Mouse (Mus musculus) liver (tissue): ENCODE results near the gene Zdhhc23.

Experiments
- DNase-seq: peaks from one replicate; pipeline ENCODE4 v3.0.0-alpha.2; 2020; ENCODE audit warnings: mixed read lengths

Zdhhc23 gene

DNA sequence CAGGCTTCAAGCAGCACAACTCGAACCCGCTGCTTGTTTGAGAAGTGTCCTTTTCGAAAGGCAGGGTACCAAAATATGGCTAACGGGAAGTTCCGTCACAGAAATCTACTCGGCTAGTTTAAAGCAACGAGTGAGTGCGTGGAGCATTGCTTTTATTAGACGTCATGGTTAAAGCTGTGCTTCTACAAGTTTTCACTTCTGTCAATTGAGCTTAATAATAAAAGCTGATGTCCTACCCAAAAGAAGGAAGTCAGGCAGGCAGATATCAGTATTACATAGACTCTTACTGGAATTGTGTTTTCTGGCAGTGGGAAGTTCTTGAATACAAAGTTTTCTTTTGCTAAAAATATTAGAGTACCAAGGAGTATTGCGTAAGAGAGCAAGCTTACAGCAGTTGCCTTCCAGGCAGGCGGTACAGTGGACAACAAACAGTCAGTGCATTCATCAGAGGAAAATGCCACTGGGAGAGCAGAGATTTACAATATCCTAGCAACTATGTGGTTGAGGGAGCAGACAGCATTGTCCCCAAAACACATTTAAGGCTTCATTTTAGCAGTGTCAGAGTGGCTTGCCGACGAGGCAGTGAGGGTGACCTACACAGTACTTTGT, 13.7 kb downstream of the Zdhhc23 start:
- no peak for DNase-seq

DNA sequence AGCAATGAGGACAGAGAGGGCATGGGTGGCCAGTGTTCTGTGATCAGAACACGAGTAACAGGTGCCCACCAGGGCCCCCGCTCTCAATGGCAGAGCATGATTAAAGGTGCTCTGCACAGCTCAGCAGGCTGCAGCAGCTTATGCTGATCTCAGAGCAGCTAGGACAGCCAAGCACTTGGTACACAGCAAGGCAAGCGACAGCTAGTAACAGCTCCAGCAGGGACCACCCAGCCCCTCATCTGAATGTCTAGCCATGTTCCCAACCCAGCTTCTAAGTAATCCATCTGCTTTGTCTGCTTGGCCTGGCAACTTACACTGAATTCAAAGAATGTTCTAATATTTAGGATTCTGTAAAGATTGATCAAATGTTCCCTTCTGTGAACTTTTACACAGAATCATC, 15.8 kb downstream of the Zdhhc23 start:
- no peak for DNase-seq

DNA sequence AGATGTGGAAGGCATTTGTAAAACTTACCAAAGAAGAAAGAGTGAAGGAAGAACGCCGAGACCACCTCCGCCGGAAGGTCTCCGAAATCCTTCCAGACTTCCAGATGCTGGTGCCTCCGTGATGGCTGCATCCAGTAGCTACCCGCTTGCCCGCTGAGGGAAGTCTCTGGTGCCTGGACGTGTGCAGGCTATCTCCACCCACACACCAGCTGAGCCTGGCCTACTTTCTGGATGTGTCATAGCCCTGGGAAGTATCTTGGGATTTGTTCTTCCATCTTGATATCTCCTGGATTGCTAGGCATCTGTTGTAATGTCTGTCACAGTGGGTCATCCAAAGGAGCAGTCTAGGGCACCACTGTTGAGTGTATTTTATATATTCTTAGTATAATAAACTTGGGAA, 16.3 kb downstream of the Zdhhc23 start:
- DNase-seq = no peak

DNA sequence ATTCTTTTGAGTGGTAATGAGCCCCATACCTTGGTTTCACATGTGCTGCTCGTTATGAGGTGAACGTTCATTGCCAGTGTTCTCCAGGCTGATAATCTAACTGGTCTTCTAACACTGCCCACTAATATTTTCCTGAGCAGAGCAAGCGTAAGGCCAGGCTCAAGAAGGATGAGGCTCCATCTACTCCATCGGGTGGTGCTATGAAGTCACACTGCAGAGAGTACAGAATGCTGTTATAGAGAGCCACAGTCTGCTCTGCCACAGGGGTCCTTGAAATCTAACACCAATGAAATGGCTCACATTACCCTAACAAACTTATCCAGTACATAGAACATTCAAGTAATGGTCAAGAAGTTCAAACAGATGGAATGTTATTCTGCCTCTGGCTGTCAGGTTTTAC, 21.6 kb downstream of the Zdhhc23 start:
- DNase-seq = no peak

DNA sequence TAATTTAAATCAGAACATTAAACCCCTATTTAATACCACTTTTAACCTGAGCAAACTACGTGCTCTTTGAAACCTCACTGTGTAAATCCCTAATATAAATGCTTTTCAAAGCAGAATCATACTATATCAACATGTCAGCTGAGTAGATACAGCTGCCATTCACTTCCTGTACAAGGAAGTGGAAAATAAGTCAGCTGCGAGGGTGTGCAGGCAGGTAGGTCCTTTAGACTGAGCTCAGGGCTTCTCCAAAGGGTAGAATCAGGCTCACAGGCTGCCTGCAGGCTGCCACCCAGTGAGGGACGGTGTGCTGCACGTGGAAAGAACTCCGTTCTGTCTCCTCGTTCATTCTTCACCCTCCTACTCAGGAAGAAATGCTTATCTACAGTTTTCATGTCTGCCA, 24.7 kb downstream of the Zdhhc23 start:
- DNase-seq = no peak

DNA sequence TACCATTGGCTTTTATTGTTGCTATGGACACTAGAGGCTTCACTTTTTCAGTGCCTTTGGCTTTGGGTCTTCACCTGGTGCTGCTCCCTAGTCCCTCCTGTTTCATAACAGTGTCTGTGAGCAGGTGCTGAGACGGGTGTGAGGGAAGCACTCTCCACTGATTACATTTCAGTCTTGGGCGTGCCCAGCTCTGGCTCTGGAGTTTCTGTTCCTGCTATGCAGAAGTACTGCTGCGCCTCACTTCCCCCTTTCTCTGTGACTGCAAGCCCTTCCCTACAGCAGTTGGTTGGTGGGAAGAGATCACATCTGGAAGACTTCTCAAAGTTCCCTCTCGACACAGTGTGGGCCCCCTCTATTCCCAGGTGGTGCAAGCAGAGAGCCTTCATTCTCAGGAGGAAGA, 28.0 kb downstream of the Zdhhc23 start:
- no peak for DNase-seq

DNA sequence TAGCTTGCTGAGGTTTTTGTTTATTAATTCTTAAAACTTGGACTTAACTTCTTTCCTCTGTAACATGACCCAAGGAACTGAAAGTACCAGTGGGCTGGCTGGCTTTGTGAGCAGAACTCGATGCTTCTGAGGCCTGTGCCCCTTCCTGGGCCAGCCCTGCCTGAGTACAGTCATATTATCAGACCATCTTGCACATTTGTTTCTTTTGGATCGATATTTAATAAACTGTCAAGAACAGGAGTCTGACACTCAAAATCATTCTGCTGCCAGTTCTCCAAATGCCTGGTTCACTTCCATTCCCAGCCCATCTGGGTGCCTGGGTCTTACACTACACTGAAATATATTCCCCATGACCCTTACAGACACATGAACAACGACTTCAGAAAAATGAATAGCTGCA, 33.7 kb downstream of the Zdhhc23 start:
- DNase-seq = no peak

DNA sequence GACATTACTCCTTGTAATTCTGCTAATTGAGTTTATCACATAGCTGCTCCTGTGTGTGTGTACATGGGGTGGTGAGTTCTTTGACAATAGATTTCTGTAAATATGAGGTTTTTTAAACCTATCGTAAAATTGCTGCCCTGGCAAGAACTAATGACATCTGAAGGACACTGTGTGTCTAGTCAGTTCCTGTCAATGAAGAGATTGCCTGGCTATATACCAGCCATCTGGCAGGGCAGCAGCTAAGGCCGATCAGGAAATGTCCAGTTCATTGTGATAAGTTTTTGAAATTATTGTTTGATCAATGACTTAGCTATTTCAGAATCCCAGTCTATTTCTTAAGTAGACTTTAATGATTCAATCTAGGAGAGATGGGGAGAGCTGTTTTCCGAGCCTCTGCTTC, 34.2 kb downstream of the Zdhhc23 start:
- no peak for DNase-seq

DNA sequence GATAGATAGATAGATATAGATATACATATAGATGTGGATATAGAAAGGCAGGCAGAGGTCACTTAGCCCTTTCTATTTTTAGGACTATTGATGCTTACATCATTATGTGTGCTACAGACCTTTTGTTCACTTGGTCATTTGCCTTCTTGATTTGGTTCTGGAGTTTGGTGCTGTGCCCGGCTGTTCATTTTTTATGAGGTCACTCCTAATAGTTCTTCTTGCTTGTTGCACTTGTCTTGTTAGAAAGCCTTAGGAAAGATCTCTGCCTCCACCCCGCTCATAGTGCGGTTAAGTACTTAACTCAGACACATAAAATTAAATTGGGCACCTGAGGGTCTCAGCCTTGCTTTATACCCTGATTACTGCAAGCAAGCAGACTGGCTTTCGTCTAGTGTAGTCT, 38.7 kb downstream of the Zdhhc23 start:
- no peak for DNase-seq

DNA sequence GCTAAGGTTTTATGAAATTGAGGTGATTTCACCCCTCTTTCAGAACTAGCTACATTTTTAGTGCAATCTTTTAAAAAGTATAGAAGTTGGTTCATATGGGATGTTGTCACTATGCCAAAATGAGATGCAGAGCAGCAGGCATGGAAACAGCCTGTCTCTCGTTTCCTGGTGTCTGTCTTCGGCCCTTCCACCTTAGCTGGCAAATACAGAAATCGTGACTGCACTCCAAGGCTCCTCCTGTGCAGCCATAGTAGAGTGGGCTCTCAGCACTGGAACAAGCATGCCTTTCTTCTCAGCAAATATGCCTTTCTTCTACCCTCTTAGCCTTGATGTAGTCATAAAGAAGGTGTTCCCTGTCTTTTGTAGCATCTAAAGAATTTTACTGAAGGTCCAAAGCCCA, 43.7 kb downstream of the Zdhhc23 start:
- DNase-seq = no peak

DNA sequence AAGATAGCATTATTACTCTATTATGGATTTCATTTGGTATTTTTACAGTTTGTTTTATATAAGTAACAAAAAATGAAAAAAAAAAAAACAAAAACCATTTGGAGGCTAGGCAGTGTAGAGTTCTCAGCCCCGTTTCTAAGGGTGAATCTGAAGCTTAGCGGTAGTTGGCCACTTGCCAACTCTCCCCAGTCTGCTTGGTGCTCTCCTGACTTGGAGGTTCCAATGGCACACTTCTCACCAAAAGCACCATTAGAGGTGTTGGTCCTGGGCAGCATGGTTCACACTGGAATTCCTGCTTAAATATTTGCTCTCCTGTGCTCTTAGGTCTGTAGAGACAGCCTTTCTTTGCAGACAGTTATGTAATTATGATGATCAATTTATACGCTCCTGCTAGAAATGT, 44.2 kb downstream of the Zdhhc23 start:
- DNase-seq = no peak

DNA sequence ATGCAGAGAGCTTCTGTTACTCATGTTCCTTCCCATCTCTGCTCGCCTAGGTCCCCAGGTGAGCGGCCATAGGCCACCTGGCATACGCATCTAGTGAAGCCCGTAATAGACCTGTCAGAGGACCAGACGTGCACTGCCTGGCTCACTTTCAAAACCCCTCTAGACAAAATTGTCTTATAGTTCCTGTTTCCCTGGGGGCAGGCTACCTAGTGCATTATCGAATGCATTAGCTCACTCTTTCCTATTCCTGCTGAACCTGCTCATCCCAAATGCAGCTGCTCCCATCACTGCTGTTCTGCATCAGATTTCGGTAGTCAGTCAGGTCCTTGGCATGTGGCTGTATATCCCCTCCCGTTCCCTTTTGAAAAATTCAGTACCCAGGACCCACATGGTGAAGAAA, 44.7 kb downstream of the Zdhhc23 start:
- DNase-seq = no peak

DNA sequence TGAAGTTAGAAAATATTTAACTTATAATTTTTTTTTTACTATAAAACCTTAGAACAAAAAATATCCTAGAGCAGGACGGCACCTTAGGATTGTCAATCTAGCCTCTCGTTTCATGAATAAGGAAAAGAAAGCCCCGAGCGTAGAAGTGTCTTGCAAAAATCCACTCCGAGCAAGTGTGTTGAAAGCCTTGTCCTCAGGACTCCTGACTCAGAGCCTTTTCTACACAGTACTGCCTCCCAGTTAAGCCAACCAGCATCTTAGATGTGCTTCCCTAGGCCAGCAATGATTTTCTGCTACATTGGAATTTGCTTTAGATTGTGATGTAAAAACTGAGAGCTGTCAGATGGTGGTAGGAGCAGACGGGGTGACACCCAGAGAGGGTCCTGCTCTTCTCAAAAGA, 46.5 kb downstream of the Zdhhc23 start:
- DNase-seq = no peak

DNA sequence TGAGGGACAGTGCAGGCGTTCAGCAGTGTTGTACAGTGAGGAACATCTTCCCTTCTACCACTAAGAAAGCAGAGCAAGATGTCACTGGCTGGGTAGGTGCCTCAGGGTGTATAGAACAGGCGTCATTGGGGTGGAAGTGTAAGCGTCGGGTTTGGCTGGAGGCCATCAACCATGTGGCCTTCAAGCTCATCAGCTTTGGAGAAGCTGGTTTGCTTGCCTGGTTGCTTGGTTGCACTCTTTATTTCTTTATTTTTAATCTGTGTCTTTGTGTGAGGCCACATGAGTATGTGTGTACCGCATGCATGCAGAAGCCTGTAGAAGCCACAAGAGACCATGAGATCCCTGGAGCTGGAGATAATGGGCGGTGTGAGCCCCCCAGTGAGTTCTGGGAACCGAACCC, 47.3 kb downstream of the Zdhhc23 start:
- no peak for DNase-seq

DNA sequence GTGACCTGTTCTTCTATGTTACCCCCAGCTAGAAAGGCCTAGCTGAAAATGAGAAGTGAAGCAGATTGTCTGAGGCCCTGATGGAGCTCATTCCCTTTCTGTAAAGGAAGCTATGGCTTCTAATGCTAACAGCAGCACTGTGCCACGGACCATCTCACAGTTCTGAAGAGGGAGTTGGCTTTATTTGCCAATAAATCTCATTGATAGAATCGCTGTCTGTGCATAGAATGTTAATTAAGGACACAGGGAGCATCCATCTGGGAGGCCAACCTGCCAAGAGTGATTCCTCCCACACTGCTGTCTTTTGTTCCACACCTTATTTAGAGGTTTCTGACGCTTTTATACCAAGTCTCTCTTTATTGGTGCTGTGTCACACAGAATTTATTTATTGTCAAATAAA, 48.1 kb downstream of the Zdhhc23 start:
- DNase-seq = no peak

DNA sequence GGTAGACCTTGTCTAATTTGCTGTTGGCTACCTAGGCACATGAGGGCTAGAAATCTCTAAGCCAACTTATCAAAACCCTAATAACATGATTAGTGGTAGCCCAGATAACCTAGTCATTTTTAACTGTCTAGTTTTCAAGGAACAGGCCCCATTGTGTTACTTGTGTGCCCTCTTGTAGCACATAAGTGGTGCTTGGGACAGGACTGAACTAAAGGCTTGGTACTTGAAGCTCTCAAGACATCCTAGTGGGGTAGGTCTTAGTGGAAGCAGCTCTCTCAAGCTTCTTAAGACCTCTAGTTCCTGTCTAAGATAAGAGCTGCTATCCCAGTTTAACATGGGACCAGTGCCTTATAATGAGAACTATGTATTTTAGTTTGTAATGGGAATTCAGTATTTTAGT, 49.0 kb downstream of the Zdhhc23 start:
- DNase-seq = no peak

DNA sequence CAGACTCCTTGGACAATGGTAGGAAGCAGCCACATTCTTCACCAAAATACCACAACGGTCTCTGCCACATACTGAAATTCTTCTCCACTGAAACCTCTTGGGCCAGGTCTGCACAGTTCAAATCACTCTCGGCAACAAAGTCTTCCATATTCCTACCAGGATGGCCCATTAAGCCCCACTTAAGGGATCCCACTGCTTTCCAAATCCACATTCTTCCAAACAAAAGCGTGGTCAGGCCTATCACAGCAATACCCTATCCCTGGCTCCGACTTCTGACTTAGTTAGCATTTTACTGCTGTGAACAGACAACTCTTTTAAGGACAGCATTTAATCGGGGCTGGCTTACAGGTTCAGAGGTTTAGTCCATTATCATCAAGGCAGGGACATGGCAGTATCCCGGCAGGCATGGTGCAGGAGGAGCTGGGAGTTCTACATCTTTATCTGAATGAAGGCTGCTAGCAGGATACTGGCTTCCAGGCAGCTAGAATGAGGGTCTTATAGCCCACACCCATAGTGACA, 53.2 kb downstream of the Zdhhc23 start, which contains the start of gene Qtrt2:
Qtrt2 (minus strand) TSS at position 469 of the 519 bp plus-strand sequence.
- no peak for DNase-seq

DNA sequence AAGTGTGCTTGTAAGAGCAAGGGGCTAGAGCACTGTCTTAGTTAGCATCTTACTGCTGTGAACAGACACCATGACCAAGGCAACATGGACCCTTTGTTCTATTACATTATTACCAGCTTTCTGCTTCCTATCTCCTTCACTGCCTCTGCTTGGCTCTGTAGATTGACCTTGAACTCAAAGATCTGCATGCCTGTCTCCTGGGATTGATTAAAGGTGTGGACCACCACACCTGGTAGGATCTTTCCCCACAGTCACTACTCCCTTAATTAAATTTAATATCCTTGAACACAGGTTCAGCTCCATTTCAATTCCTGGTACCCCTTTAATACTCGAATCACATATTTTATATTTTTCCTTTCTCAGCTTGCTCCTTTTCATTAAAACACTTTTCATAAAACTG, 53.7 kb downstream of the Zdhhc23 start:
- no peak for DNase-seq

DNA sequence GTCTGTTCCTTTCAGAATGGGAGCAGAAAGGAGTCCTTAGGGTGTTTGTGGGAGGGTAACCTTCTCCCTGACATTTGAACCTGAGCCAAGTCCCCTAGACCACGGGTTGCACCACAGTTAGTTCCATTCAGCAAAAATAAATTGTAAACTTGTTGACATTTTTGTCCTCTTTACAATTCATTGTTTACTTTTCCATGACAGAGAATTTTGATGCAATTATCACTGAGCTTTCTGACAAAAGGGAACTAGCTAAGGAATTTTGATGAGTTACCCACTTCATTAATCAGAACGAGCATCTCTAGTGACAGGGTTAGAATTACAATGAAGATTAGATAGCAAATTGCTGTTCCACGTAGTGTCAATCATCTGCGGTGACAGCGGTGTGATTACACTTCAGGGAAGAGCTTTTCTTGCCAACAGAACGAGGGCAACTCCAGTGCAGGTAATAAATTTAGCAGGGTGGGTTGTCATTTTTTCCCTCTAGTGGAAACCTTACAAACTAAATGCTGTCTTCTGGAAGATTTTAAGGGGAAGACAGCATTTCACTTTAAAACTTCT, 54.5 kb downstream of the Zdhhc23 start:
- no peak for DNase-seq

DNA sequence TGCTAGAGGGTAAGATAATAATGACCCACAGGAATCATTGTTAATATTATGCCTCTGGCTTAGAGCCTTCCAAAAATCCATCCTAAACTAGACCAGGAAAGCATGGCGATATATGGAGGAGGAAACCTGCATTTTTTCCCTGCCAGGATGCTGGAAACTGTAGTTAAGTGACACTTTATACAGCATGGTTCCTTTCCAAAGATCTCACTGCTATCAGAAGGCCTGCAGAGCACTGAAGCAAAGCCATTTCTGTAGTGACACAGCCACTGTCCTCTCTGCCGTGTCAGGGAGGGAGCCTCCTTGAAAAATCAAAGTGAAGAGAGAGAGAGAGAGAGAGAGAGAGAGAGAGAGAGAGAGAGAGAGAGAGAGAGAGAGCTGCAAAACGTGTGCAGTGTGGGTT, 57.0 kb downstream of the Zdhhc23 start:
- DNase-seq = no peak

DNA sequence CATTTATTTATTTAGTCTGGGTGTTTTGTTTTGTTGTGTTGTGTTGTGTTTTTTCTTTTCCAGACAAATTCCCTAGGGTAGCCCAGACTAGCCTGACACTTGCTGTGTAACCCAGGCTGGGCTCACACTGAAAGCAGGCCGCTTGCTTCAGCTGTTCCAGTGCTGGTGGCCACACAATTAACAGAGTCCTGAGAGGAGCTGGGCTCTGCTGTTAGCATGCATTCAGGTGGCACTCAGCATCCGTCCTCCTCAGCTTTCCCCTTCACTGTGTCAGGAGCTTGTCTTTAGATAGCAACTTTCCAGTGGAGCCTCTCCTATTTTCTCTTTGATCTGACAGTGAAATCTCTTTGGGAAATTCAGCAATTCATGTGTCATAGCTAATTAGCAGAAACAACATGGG, 57.6 kb downstream of the Zdhhc23 start:
- DNase-seq = no peak

DNA sequence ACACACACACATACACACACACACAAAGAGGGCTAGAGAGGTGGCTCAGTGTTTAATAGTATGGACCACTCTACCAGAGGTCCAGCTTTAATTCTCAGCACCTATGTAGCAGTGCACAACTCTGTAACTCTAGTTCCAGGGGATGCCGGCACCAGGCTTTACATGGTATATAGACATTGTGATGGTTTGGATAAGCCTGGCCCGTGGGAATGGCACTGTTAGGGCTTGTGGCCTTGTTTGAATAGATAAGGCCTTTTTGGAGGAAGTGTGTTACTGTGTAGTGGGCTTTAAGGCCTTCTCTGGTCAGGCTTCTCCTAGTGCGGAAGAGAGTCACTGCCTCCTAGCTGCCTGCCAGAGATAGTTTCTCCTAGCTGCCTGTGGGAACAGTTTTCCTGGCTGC, 60.7 kb downstream of the Zdhhc23 start:
- no peak for DNase-seq
